ENCODE assay signal across 25 mouse cellular contexts in the genomic region with DNA sequence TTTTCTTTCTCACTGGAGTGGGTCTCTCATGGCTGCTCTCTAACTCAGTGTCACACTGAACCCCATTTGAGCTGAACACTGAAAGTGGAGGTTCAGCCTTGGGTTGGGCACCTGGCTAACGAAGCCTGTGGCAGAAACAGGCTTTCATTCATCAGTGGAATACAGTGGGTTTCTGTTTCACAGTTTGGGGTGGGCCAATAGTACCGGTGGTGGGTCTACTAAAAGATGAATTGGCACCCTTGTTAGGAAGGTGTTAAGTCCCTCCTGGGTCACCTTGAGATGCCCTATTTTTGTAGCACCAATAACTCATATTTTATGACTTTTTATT. TPM values are rescaled to one million over a fixed set of nuclear protein-coding genes. Genes with fewer than 3 reads are reported as not detected.
DNase-seq lines count a peak whose midpoint lies in the region; ATAC-seq and TF ChIP-seq lines count a peak whose summit lies in the region.
"Had no signal": no experiment of that assay in that cellular context is flagged by ENCODE, and none has a peak within 500 bp of the region (broad histone marks: within the 10 kb centered on the region; RNA-seq: fewer than 3 reads in every experiment).

No protein-coding gene starts in this region.

- no peak for ATAC-seq in liver, postnatal 0 days
- peak; percentile 82 for ATAC-seq in limb, embryonic 13.5 days (ENCODE audit: low FRiP score, low read depth)
- ATAC-seq: activated CD4-positive, CD25-positive, alpha-beta regulatory T cell, adult 4 months; forebrain, embryonic 13.5 days; forebrain, embryonic 16.5 days had no signal

- DNase-seq in heart, adult 11 months = peak; percentile 84
- DNase-seq in heart, postnatal 4 days = no peak
- DNase-seq in liver, adult 2 months (ENCODE audit: extremely low read depth, low read depth, low spot score) = no peak
- no peak for DNase-seq in liver, postnatal 0 days
- DNase-seq in frontal cortex, adult 2 months (ENCODE audit: extremely low spot score in 1 of 2, low spot score in 1 of 2) = no peak
- DNase-seq in cerebellum, postnatal 4 days (ENCODE audit: low spot score in 2 of 2) = no peak
- DNase-seq: adrenal gland, adult 8-10 months; adrenal gland, postnatal 25 days; cerebellum, adult 11-12 months; cerebellum, adult 8-10 months; cerebellum, postnatal 10 days; cerebellum, postnatal 36 days; gastrocnemius, postnatal 25 days; heart, adult 2 months; heart, postnatal 14 days had no signal

- H3K27me3 ChIP-seq in liver, adult 2 months (ENCODE audit: control insufficient read depth, insufficient read depth, low read length) = no peaks in the 10 kb centered on the region
- no peaks in the 10 kb centered on the region for H3K27me3 ChIP-seq in liver, postnatal 0 days (ENCODE audit: insufficient read depth, low read length)
- H3K27me3 ChIP-seq in limb, embryonic 13.5 days = no peaks in the 10 kb centered on the region
- no peaks in the 10 kb centered on the region for H3K27me3 ChIP-seq in small intestine, adult 2 months (ENCODE audit: control insufficient read depth, insufficient read depth, low read length)
- H3K27me3 ChIP-seq: forebrain, embryonic 13.5 days; heart, embryonic 13.5 days; hindbrain, embryonic 12.5 days; hindbrain, embryonic 15.5 days had no signal

- peak overlapping the region; percentile 38 for H3K9ac ChIP-seq in liver, adult 2 months (ENCODE audit: low read depth, low read length)
- no peak overlapping the region for H3K9ac ChIP-seq in liver, postnatal 0 days (replicated peaks)
- H3K9ac ChIP-seq in limb, embryonic 13.5 days = no peak overlapping the region
- H3K9ac ChIP-seq: forebrain, embryonic 13.5 days; heart, embryonic 13.5 days; hindbrain, embryonic 12.5 days; hindbrain, embryonic 15.5 days had no signal

- H3K9me3 ChIP-seq in liver, postnatal 0 days (ENCODE audit: low read length) = no peaks in the 10 kb centered on the region
- H3K9me3 ChIP-seq in limb, embryonic 13.5 days = no peaks in the 10 kb centered on the region
- H3K9me3 ChIP-seq: forebrain, embryonic 10.5 days; forebrain, embryonic 13.5 days; heart, embryonic 10.5 days; heart, embryonic 13.5 days; hindbrain, embryonic 12.5 days; hindbrain, embryonic 15.5 days had no signal

- TF ChIP-seq POLR2A in liver, adult 2 months (IDR thresholded peaks at IDR 0.05; ENCODE audit: extremely low read depth, insufficient read depth, low read length) = no peak
- TF ChIP-seq POLR2A in small intestine, adult 2 months (IDR thresholded peaks at IDR 0.05; ENCODE audit: low read depth, low read length) = no peak

- no peaks in the 10 kb centered on the region for H3K36me3 ChIP-seq in liver, adult 2 months (ENCODE audit: control insufficient read depth, insufficient read depth, low read length)
- H3K36me3 ChIP-seq in liver, postnatal 0 days (replicated peaks; ENCODE audit: insufficient read depth, low read length) = no peaks in the 10 kb centered on the region
- no peaks in the 10 kb centered on the region for H3K36me3 ChIP-seq in limb, embryonic 13.5 days
- H3K36me3 ChIP-seq in small intestine, adult 2 months (ENCODE audit: control insufficient read depth, insufficient read depth, low read length) = peaks cover 6% of the 10 kb centered on the region; the same call in 1 of the 2 replicates
- H3K36me3 ChIP-seq: forebrain, embryonic 10.5 days; heart, embryonic 10.5 days; heart, embryonic 13.5 days; hindbrain, embryonic 12.5 days; hindbrain, embryonic 15.5 days had no signal

- H3K4me2 ChIP-seq in liver, postnatal 0 days (ENCODE audit: low read depth, low read length) = no peak overlapping the region
- H3K4me2 ChIP-seq in limb, embryonic 13.5 days (replicated peaks) = no peak overlapping the region
- H3K4me2 ChIP-seq: forebrain, embryonic 13.5 days; heart, embryonic 13.5 days; hindbrain, embryonic 12.5 days; hindbrain, embryonic 15.5 days had no signal

- 65% methylated on average over 2 of the region's 2 CpGs for WGBS in liver, adult 2 months
- WGBS in liver, postnatal 0 days (ENCODE audit: insufficient replicate concordance) = 76% methylated on average over 2 of the region's 2 CpGs
- 41% methylated on average over 2 of the region's 2 CpGs for WGBS in limb, embryonic 13.5 days
- WGBS in small intestine, adult 2 months = 29% methylated on average over 2 of the region's 2 CpGs

- no peak for TF ChIP-seq EP300 in liver, postnatal 0 days (IDR thresholded peaks at IDR 0.05; ENCODE audit: low read depth)

- peak overlapping the region; percentile 41 for H3K27ac ChIP-seq in liver, adult 2 months (replicated peaks; ENCODE audit: insufficient read depth, low read depth, low read length)
- no peak overlapping the region for H3K27ac ChIP-seq in liver, postnatal 0 days (ENCODE audit: low read depth)
- peak overlapping the region; percentile 84 for H3K27ac ChIP-seq in limb, embryonic 13.5 days
- H3K27ac ChIP-seq in small intestine, adult 2 months (ENCODE audit: insufficient read depth, low read depth, low read length) = peak overlapping the region; percentile 77
- H3K27ac ChIP-seq: forebrain, embryonic 10.5 days; forebrain, embryonic 13.5 days; heart, adult 2 months; heart, embryonic 10.5 days; heart, embryonic 13.5 days; hindbrain, embryonic 12.5 days; hindbrain, embryonic 15.5 days had no signal

- H3K79me2 ChIP-seq in liver, adult 2 months (ENCODE audit: control insufficient read depth, insufficient read depth, low read length) = peaks cover 6% of the 10 kb centered on the region; the same call in 1 of the 2 replicates

- no peak for TF ChIP-seq CTCF in liver, adult 2 months (IDR thresholded peaks at IDR 0.05; ENCODE audit: low read depth, low read length)
- TF ChIP-seq CTCF in liver, postnatal 0 days (IDR thresholded peaks at IDR 0.05; ENCODE audit: low read depth) = no peak
- no peak for TF ChIP-seq CTCF in small intestine, adult 2 months (IDR thresholded peaks at IDR 0.05; ENCODE audit: extremely low read depth, insufficient read length, insufficient replicate concordance, low read depth, low read length)

- peaks cover 14% of the 10 kb centered on the region for H3K4me1 ChIP-seq in liver, adult 2 months (ENCODE audit: control insufficient read depth, insufficient read depth, low read length)
- H3K4me1 ChIP-seq in liver, postnatal 0 days (ENCODE audit: insufficient read depth) = peaks cover 5% of the 10 kb centered on the region; the same call in 1 of the 2 replicates
- peaks cover 24% of the 10 kb centered on the region for H3K4me1 ChIP-seq in limb, embryonic 13.5 days
- H3K4me1 ChIP-seq in small intestine, adult 2 months (ENCODE audit: control insufficient read depth, insufficient read depth, insufficient read length, low read length) = peaks cover 13% of the 10 kb centered on the region; the same call in 1 of the 2 replicates
- H3K4me1 ChIP-seq: forebrain, embryonic 10.5 days; forebrain, embryonic 13.5 days; heart, embryonic 10.5 days; hindbrain, embryonic 12.5 days; hindbrain, embryonic 15.5 days had no signal

- no peak overlapping the region for H3K4me3 ChIP-seq in liver, adult 2 months (ENCODE audit: insufficient read depth, low read depth, low read length)
- H3K4me3 ChIP-seq in liver, postnatal 0 days (ENCODE audit: low read depth, low read length) = no peak overlapping the region
- no peak overlapping the region for H3K4me3 ChIP-seq in limb, embryonic 13.5 days
- no peak overlapping the region for H3K4me3 ChIP-seq in small intestine, adult 2 months (ENCODE audit: low read depth, low read length)
- H3K4me3 ChIP-seq: forebrain, embryonic 10.5 days; forebrain, embryonic 13.5 days; heart, adult 2 months; heart, embryonic 10.5 days; heart, embryonic 13.5 days; hindbrain, embryonic 12.5 days; hindbrain, embryonic 15.5 days had no signal

RNA-seq across cellular contexts. Expression of gene Papss2, which starts 19.1 kb away (rescaled TPM):
- 1 to 10 TPM; 8.1 to 9.4 TPM for total RNA-seq in heart, postnatal 4 days (2021)
- total RNA-seq in liver, adult 2 months (2014; rRNA removed) = 211 and 223 TPM in 2 replicates
- polyA plus RNA-seq in liver, adult 2 months (2012; rRNA removed) = 75.1 and 86.7 TPM in 2 replicates
- polyA plus RNA-seq in liver, postnatal 0 days (2015; fragmentation: Nextera tagmentation; extraction: Ambion mirVana) = 29.6 and 35.5 TPM in 2 replicates
- 48.0 and 49.1 TPM in 2 replicates for polyA plus RNA-seq in limb, embryonic 13.5 days (2015; fragmentation: Nextera tagmentation; extraction: Ambion mirVana)
- 24.3 and 219 TPM in 2 replicates for polyA plus RNA-seq in small intestine, adult 2 months (2012; rRNA removed)
- polyA plus RNA-seq in frontal cortex, adult 2 months (2012; rRNA removed) = 9.6 and 10.0 TPM in 2 replicates
